Mouse (Mus musculus) heart, embryonic 12.5 days (tissue): ENCODE measurements around the gene Pip5k1b. TPM values are rescaled to one million over a fixed set of nuclear protein-coding genes. Genes with fewer than 3 reads are reported as not detected.

ENCODE experiments used
- ATAC-seq: fragments of 200-750 bp; cut with Nextera tagmentation; 2 replicates; pipeline ENCODE4 v1.8.0; 2017; ENCODE audit warnings: moderate TSS enrichment, moderate library complexity; ENCODE audit not compliant: insufficient number of reproducible peaks, low FRiP score
- H3K27ac ChIP-seq: fragments of 300-500 bp; sonication (generic); 2 replicates; pipeline ENCODE4 v1.5.1; 2016; ENCODE audit warnings: mild to moderate bottlenecking, moderate library complexity; ENCODE audit not compliant: poor library complexity, severe bottlenecking
- H3K27me3 ChIP-seq: fragments of 300-500 bp; sonication (generic); replicated peaks from 2 replicates; pipeline ENCODE4 v1.6.1; 2016; ENCODE audit warnings: mild to moderate bottlenecking, moderate library complexity
- H3K36me3 ChIP-seq: fragments of 300-500 bp; sonication (generic); 2 replicates; pipeline ENCODE4 v1.6.1; 2016; ENCODE audit warnings: mild to moderate bottlenecking, moderate library complexity
- H3K4me1 ChIP-seq: fragments of 300-500 bp; sonication (generic); replicated peaks from 2 replicates; pipeline ENCODE4 v1.6.1; 2016; ENCODE audit warnings: mild to moderate bottlenecking
- H3K4me2 ChIP-seq: fragments of 300-500 bp; sonication (generic); 2 replicates; pipeline ENCODE4 v1.6.1; 2016; ENCODE audit warnings: mild to moderate bottlenecking, moderate library complexity
- H3K4me3 ChIP-seq: fragments of 300-500 bp; sonication (generic); 2 replicates; pipeline ENCODE4 v1.5.1; 2016; ENCODE audit warnings: mild to moderate bottlenecking
- H3K9ac ChIP-seq: fragments of 300-500 bp; sonication (generic); 2 replicates; pipeline ENCODE4 v1.6.1; 2016; ENCODE audit warnings: mild to moderate bottlenecking, moderate library complexity
- H3K9me3 ChIP-seq: fragments of 300-500 bp; sonication (generic); replicated peaks from 2 replicates; pipeline ENCODE4 v1.6.1; 2016; ENCODE audit warnings: mild to moderate bottlenecking, moderate library complexity
- WGBS: fragments of 180-500 bp; shearing (Covaris S2); methylation state at CpG from one replicate; pipeline ENCODE4 v1.1.7; 2016; 5-methylcytosine and 5-hydroxymethylcytosine counted together
- polyA plus RNA-seq: library from polyadenylated mRNA; unstranded; fragments of >200 nt; fragmentation: Nextera tagmentation; extraction: Ambion mirVana; gene quantifications from 2 replicates; pipeline ENCODE4 v1.2.1, GENCODE M21; 2016

Pip5k1b gene
- polyA plus RNA-seq, 1 experiment from 2014 or later = 9.4 TPM

DNA sequence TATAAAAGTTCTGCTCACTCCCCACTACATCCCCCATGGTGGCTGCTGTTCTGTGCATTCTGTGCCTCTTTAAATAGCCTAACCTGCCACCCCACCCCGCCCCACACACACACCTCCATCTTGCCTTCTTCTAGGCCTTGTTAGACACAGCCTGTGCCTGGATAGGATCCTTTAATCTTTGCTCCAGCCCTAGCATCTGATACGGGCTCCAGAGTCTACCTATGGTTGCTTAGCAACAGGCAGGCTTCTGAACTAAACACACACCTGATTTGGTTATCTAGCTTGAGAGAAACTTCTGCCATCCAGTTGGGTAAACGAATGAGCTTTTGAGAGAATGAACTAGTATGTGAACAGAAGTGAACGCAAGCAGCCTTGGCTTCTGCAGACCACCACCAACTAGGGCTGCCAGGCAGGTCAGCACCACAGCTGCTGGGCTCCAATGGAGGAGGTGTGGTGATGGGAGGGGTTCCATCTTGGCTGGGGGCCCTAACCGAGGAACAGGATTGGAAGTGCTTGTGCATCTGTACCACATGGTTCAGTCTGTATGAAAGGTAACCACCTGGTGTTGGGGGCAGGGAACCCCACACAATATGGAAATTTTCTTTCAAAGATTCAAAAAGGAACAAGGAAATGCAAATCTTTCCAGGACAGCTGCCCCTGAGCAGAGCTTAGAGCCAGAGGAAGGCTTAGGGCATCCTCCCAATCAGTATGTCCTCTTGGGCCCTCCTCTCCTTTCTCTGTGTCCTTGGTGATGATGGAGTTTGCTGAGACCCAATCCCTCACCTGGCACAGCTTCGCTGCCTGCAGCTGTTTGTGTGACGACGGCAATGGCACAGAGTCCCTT, 139.7 kb downstream of the Pip5k1b start:
- H3K27ac ChIP-seq = no peak overlapping the region
- no peaks in the 10 kb centered on the region for H3K36me3 ChIP-seq
- H3K9me3 ChIP-seq = no peaks in the 10 kb centered on the region
- no peak overlapping the region for H3K4me3 ChIP-seq
- H3K4me1 ChIP-seq = peaks cover 39% of the 10 kb centered on the region
- no peak overlapping the region for H3K4me2 ChIP-seq
- ATAC-seq = no peak
- H3K27me3 ChIP-seq = no peaks in the 10 kb centered on the region
- 76% methylated on average over 8 of the region's 8 CpGs for WGBS
- H3K9ac ChIP-seq = no peak overlapping the region

DNA sequence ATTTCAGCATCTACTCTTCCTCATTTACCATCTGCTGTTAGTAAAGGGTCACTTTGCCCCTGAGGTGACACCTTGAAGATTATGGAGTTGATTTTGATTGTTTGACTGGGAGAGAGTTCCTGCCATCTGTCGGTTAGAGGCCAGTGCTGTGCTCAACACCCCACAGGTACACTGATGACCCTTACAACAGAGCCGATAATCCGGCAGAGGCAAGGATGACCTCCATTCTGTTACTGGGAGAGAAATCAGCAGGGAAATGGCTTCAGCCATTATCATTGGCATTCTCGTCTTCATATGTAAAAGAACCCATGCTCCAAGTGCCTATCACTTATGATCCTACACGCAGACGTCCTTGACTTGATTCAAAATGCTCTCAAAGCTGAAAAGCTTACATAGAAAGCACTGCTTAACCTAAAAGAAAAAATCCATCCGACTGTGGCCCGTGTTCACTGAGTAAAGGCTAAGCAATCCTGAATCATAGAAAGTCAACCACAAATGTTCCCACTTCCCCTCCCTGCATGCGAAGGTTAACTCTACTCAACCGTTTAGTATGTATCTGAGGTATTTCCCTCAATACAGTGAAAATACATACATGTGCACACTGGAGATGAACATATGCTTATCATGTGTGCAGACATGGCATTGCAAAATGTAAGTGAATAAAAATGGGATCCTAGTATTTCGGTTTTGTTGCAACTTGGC, 146.7 kb downstream of the Pip5k1b start:
- Histone ChIP-seq H3K36me3 (no peaks in the 10 kb centered on the region), H3K27ac (no peak overlapping the region)

DNA sequence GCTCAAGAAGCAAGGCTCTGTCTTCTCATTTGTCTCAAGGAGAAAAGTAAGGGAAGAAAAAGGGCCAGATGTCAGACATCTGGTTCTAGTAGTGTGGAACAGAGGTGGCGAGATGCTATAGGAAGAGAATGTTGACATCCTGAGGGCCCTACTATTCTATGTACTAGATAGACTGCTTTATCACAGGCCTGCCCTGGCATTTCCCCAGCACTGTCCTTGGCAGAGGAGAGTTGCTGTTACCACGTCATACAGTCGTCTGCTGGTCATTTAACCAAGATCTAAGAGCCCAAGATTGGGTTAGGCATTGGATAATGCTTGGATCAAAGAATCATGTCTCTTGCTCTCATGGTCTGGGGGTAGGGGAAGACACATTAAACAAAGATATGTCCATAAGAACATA, 151.0 kb downstream of the Pip5k1b start:
- Histone ChIP-seq H3K9me3 (no peaks in the 10 kb centered on the region), H3K36me3 (no peaks in the 10 kb centered on the region), H3K4me2 (no peak overlapping the region), H3K4me1 (peaks cover 22% of the 10 kb centered on the region), H3K9ac (no peak overlapping the region), H3K4me3 (no peak overlapping the region), H3K27ac (no peak overlapping the region), H3K27me3 (no peaks in the 10 kb centered on the region)
- WGBS = 74% methylated on average over 3 of the region's 3 CpGs
- ATAC-seq = no peak

More for the DNA sequence above, 146.7 kb downstream of the Pip5k1b start:
- ATAC-seq = no peak
- H3K9me3 ChIP-seq = no peaks in the 10 kb centered on the region
- no peak overlapping the region for H3K9ac ChIP-seq
- WGBS = 83% methylated on average over 11 of the region's 11 CpGs
- no peaks in the 10 kb centered on the region for H3K27me3 ChIP-seq
- no peak overlapping the region for H3K4me3 ChIP-seq
- no peak overlapping the region for H3K4me2 ChIP-seq
- peaks cover 5% of the 10 kb centered on the region; the same call in 1 of the 2 replicates for H3K4me1 ChIP-seq

DNA sequence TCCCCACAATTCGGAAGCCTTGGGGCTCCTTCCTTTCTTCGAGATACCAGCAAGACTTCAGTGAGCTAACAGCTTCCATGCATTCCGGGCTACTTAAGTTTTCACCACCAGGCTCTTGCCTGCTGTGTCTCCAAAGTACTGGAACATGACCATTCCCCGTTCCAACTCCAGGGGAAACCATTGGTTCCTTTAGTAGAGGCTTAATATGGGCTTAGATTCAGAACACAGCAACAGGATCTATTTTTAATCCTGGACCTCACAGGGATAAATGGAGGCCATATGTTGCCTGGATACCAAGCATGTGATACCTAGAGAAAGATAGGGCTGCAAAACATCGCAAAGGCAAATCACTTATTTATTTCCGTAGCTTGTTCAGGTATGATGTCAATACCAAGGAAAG, 152.4 kb downstream of the Pip5k1b start:
- no peak overlapping the region for H3K4me3 ChIP-seq
- H3K27ac ChIP-seq = peak overlapping the region; percentile 41; the same call in 1 of the 2 replicates
- H3K4me2 ChIP-seq = no peak overlapping the region
- 65% methylated on average over 6 of the region's 6 CpGs for WGBS
- peaks cover 22% of the 10 kb centered on the region for H3K4me1 ChIP-seq
- H3K9me3 ChIP-seq = no peaks in the 10 kb centered on the region
- H3K9ac ChIP-seq = no peak overlapping the region
- H3K27me3 ChIP-seq = no peaks in the 10 kb centered on the region
- H3K36me3 ChIP-seq = no peaks in the 10 kb centered on the region
- no peak for ATAC-seq

DNA sequence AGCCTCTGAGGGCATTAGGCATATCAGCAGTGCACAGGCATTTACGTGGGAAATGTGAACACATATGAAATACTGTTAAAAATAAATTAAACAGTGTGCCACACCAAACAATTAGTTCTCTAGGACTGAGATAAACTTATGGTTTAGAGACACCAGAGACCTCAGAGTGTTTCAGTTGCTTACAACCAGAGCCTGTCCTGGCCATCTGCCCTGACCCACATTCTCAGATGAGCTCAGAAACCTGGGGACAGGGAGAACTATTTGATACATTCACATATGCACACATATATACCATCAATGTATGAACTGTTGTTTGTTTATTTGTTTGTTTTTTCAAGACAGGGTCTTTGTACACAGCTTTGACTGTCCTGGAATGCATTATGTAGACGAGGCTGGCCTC, 161.8 kb downstream of the Pip5k1b start:
- WGBS = 82% methylated on average over 2 of the region's 2 CpGs
- H3K27me3 ChIP-seq = no peaks in the 10 kb centered on the region
- H3K4me1 ChIP-seq = no peaks in the 10 kb centered on the region
- no peak overlapping the region for H3K4me2 ChIP-seq
- H3K4me3 ChIP-seq = no peak overlapping the region
- ATAC-seq = no peak
- H3K9me3 ChIP-seq = no peaks in the 10 kb centered on the region
- H3K27ac ChIP-seq = no peak overlapping the region
- peaks cover 10% of the 10 kb centered on the region for H3K36me3 ChIP-seq
- H3K9ac ChIP-seq = no peak overlapping the region

DNA sequence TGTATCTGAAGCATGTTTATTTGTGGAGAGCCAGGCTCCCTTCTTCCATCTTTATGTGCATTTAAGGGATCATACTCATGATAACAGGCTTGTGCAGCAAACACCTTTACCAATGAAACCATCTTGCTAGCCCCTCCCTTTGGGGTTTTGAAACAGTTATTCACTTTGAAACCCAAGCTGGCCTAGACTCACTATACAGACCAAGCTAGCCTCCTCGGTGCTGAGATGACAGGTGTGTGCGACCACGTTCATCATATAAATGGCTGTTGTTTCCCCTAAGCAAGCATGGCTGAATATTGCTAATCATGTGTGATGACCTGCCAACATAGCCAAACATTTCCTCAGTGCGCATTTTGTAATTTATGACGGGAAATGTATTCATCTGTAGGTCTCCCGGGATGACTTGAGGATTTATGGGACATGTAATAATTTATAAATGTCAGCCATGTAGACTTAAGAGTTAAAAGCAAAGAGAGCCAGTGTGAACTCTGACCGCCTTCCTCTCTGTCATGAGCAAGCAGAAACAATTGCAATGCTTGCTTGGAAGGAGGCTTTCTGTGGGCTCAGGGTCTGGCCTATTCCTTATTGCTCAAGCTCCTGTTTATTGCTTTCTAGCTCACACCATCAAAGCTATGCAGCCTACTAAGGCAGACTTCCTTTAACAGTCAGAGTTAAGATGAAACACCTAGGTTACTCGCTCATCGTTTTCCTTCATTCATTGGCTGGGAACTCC, 164.0 kb downstream of the Pip5k1b start:
- no peak overlapping the region for H3K9ac ChIP-seq
- H3K9me3 ChIP-seq = peaks cover 3% of the 10 kb centered on the region; the same call in 1 of the 2 replicates
- H3K36me3 ChIP-seq = peaks cover 18% of the 10 kb centered on the region
- no peak overlapping the region for H3K27ac ChIP-seq
- H3K27me3 ChIP-seq = no peaks in the 10 kb centered on the region
- H3K4me1 ChIP-seq = no peaks in the 10 kb centered on the region
- no peak overlapping the region for H3K4me2 ChIP-seq
- ATAC-seq = no peak
- WGBS = 90% methylated on average over 9 of the region's 9 CpGs
- no peak overlapping the region for H3K4me3 ChIP-seq

DNA sequence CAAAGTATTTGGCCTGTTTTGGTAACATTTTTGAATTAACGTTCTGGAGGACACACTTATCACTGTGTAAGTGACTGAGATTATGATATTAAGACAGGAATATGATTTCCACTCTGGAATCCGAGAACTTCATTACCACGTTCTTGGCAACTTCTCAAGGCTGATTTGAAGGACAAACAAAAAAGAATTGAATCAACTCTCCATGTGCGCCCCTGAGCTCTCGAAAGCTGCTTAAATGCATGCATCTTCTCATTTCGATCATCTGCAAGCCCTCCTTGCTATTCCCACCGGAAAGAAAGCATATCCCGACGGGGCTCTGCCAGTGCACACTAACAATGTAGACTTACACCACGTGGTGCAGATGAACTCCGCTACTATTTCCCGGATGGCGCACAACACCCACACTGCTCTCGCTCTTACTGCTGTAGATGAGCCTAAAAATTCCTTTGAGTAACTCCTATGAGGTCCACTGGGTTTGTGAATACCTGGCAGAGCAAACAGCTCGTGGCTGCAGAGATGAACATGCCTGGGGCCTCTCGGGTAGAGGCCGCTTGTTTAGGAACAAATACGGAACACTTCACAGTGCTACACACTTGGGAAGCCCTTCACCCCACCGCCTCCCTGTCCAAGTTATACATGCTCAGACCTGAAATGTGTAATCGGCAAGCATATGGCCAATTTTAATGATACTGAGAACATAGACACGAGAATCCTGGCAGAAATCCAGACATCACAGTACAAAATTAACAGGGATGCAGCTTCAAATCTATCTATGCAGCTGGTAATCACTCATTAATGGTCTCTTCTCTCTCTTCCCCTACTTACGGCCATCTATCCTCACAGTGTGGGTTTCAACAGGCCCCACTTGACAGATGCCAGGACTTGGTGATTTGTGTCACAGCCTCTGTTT, 168.5 kb downstream of the Pip5k1b start:
- peaks cover 9% of the 10 kb centered on the region; the same call in 1 of the 2 replicates for H3K4me1 ChIP-seq
- ATAC-seq = no peak
- H3K27ac ChIP-seq = no peak overlapping the region
- peaks cover 9% of the 10 kb centered on the region; the same call in 1 of the 2 replicates for H3K9me3 ChIP-seq
- H3K4me2 ChIP-seq = no peak overlapping the region
- WGBS = 87% methylated on average over 22 of the region's 22 CpGs
- H3K9ac ChIP-seq = no peak overlapping the region
- H3K4me3 ChIP-seq = no peak overlapping the region
- H3K27me3 ChIP-seq = no peaks in the 10 kb centered on the region
- H3K36me3 ChIP-seq = peaks cover 13% of the 10 kb centered on the region

DNA sequence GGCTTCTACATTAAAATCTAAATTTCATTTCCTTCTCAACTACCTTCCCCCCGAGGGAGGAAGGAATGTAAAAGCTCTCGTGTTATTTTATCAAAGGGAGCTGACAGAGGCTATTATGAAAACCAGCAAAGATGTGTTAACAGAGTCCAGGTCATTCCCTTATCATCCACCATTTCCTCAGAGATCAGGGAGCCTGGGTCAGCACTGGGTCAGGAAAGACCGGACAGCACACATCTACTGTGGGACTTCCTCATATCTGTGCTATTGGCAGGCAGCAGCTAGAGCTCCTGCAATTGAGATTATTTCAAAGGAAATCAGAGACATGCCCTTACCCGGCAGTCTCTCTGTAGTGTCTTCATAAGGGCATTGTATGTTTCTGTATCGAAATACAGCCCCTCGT, 177.2 kb downstream of the Pip5k1b start:
- peaks cover 6% of the 10 kb centered on the region; the same call in 1 of the 2 replicates for H3K9me3 ChIP-seq
- H3K9ac ChIP-seq = no peak overlapping the region
- H3K4me1 ChIP-seq = peaks cover 23% of the 10 kb centered on the region
- H3K4me3 ChIP-seq = no peak overlapping the region
- ATAC-seq = peak; percentile 84
- WGBS = 27% methylated on average over 6 of the region's 6 CpGs
- H3K27me3 ChIP-seq = no peaks in the 10 kb centered on the region
- H3K27ac ChIP-seq = peak overlapping the region; percentile 33; the same call in 1 of the 2 replicates
- peaks cover 12% of the 10 kb centered on the region for H3K36me3 ChIP-seq
- peak overlapping the region; percentile 27 for H3K4me2 ChIP-seq

DNA sequence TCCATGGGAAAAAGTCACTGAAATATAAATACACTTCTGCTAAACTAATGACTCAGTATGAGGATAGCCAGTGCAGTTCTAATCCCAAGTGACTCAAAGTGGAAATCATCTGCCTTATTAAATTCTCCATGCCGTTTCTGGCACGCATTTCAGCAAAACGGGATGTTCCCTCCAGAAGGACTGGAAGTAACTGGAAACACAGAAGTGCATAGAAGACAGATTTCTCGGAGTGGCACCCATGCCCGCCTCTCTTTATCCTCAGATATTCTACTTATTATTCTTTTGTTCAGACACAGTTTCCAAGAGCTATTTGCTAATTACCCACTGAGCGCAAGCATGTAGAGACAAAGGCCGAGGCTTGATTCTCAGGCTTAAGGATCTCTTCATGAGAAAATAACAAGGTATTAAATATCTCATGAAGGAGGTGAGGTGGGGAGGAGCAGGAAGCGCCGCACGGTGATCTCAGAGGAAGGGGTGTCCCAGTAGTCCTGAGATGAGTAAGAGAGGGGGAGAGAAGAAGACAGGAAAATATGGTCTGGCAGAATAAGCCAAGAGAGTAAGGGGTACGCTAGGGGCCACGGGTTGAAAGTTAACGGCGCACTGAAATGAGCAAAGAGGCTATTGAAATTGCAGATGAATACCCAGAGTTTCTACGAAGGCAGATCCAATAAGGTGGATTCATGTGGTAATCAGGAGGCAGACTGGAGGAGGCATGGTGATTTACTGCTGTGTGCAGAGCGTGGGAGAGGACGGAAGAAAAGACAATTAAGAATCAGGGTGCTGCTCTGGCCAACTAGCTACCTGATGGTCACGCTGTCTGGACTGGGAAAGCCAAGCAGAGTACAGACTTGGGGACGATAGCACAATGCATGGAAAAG, 183.7 kb downstream of the Pip5k1b start:
- no peaks in the 10 kb centered on the region for H3K27me3 ChIP-seq
- no peak overlapping the region for H3K4me3 ChIP-seq
- no peak overlapping the region for H3K4me2 ChIP-seq
- H3K9ac ChIP-seq = no peak overlapping the region
- WGBS = 87% methylated on average over 19 of the region's 19 CpGs
- no peaks in the 10 kb centered on the region for H3K9me3 ChIP-seq
- 0 out of 2 replicates have a peak, but pooled peaks cover 5% of the 10 kb centered on the region for H3K4me1 ChIP-seq
- no peaks in the 10 kb centered on the region for H3K36me3 ChIP-seq
- H3K27ac ChIP-seq = no peak overlapping the region
- ATAC-seq = no peak

DNA sequence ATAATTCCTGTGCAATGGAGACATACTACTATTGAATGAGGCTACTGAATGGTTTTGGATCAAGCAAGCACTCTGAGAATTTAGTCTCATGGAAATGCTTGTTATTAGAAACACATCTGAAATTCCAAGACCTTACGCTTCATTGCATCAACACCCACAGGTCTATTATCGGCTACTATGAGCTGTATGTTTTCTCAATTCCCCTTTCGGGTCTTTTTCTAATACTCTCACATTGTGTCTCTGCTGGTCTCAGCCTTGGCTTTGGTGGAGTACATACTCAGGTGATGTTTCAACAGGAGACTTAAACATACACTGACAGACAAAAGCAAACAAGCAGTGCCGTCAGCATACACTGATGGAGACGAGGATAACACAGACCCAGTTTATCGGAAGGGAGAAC, 187.3 kb downstream of the Pip5k1b start:
- WGBS = 79% methylated on average over 6 of the region's 6 CpGs
- Histone ChIP-seq H3K4me3 (no peak overlapping the region), H3K4me1 (no peaks in the 10 kb centered on the region), H3K4me2 (no peak overlapping the region), H3K36me3 (no peaks in the 10 kb centered on the region), H3K9ac (no peak overlapping the region), H3K27me3 (no peaks in the 10 kb centered on the region), H3K27ac (no peak overlapping the region), H3K9me3 (no peaks in the 10 kb centered on the region)
- ATAC-seq = no peak
